Mouse (Mus musculus) E14TG2a.4 (cell line): Measurements from ENCODE around the gene Ccdc187.

Source experiments
- CTCF ChIP-seq: conservative IDR thresholded peaks from 2 replicates; pipeline ENCODE4 v1.5.1; 2014; ENCODE audit warnings: low read length
- NANOG ChIP-seq: IDR thresholded peaks from 2 replicates; pipeline ENCODE4 v1.6.1; 2014; ENCODE audit warnings: borderline replicate concordance, low read length, mixed read lengths
- POU5F1 ChIP-seq: IDR thresholded peaks from 2 replicates; pipeline ENCODE4 v1.6.1; 2014; ENCODE audit warnings: low read length, borderline replicate concordance

- TF ChIP-seq CTCF (no peak), POU5F1 (no peak), NANOG (0 out of 2 replicates have a peak, but pooled peaks have one; percentile 8)
These were observed 48.5 kb upstream of the Ccdc187 start for GRCm38 (mm10) chr2:26342609-26343490.
